Mouse (Mus musculus): ENCODE measurements around the gene Fam210b. TPM values are rescaled to one million over a fixed set of nuclear protein-coding genes. Genes with fewer than 3 reads are reported as not detected.
"Not testable (repeated sequence)": the region's sequence is repeated elsewhere in the genome, so short reads cannot be mapped to it uniquely, and the experiment has no call there.

The Fam210b gene
- 10 to 100 TPM; 13.9 to 15.8 TPM for total RNA-seq (2021)
- long read RNA-seq, experiment 1, transcript Fam210b-201 (3 exons, 3,617 nt) = major isoform, 12 of 13 reads
- long read RNA-seq, experiment 1, partial matches to known transcripts = 0 of 13 reads
- long read RNA-seq, experiment 1, other reads (novel, unspliced or antisense) = 1 of 13 reads
- long read RNA-seq, experiment 2, transcript Fam210b-201 (3 exons, 3,617 nt) = major isoform, 11 of 19 reads
- long read RNA-seq, experiment 2, partial matches to known transcripts = 0 of 19 reads
- long read RNA-seq, experiment 2, other reads (novel, unspliced or antisense) = 8 of 19 reads

- intact Hi-C loops (cut with DNase I) = no loop called here
- peak; percentile 92 to 93 for DNase-seq (ENCODE audit: low spot score in 2 of 2)
These were observed at the start of gene Fam210b for GRCm38 (mm10) chr2:172345258-172345738. Fam210b (plus strand) TSS chr2:172345565.

GRCm38 (mm10) chr2:172298083-172298482, 47.3 kb upstream of the Fam210b start:
- intact Hi-C loops (cut with DNase I) = no loop called here
- DNase-seq (ENCODE audit: low spot score in 2 of 2) = no peak

- no peak for DNase-seq (ENCODE audit: low spot score in 2 of 2)
- intact Hi-C loops (cut with DNase I) = no loop called here
These were observed 46.8 kb upstream of the Fam210b start for GRCm38 (mm10) chr2:172298542-172298941.

- peak in 1 of 2 experiments; percentile 19 for DNase-seq (ENCODE audit: low spot score in 2 of 2)
- intact Hi-C loops (cut with DNase I) = no loop called here
These were observed 46.0 kb upstream of the Fam210b start for GRCm38 (mm10) chr2:172299126-172299921.

GRCm38 (mm10) chr2:172302396-172302795, 43.0 kb upstream of the Fam210b start:
- intact Hi-C loops (cut with DNase I) = no loop called here
- no peak for DNase-seq (ENCODE audit: low spot score in 2 of 2)

- intact Hi-C loops (cut with DNase I) = no loop called here
- DNase-seq (ENCODE audit: low spot score in 2 of 2) = no peak
These were observed 41.2 kb upstream of the Fam210b start for GRCm38 (mm10) chr2:172304118-172304708.

- intact Hi-C loops (cut with DNase I); DNase-seq (ENCODE audit: low spot score in 2 of 2): not testable (repeated sequence)
These were observed 39.8 kb upstream of the Fam210b start for GRCm38 (mm10) chr2:172305546-172305945.

- DNase-seq (ENCODE audit: low spot score in 2 of 2) = no peak
- intact Hi-C loops (cut with DNase I) = no loop called here
These were observed 38.8 kb upstream of the Fam210b start for GRCm38 (mm10) chr2:172306544-172306943.

- no peak for DNase-seq (ENCODE audit: low spot score in 2 of 2)
- intact Hi-C loops (cut with DNase I) = no loop called here
These were observed 33.6 kb upstream of the Fam210b start for GRCm38 (mm10) chr2:172311731-172312130.

GRCm38 (mm10) chr2:172320878-172321277, 24.5 kb upstream of the Fam210b start:
- intact Hi-C loops (cut with DNase I) = no loop called here
- DNase-seq (ENCODE audit: low spot score in 2 of 2) = peak in 1 of 2 experiments; percentile 24

GRCm38 (mm10) chr2:172328248-172328647, 17.1 kb upstream of the Fam210b start:
- intact Hi-C loops (cut with DNase I) = no loop called here
- DNase-seq (ENCODE audit: low spot score in 2 of 2) = no peak

- peak; percentile 85 to 90 for DNase-seq (ENCODE audit: low spot score in 2 of 2)
- intact Hi-C loops (cut with DNase I) = loop anchor here (1.0 kb wide), 2 partner anchors 81 to 102 kb away; partner anchors contain the start of gene Mc3r
These were observed 16.2 kb upstream of the Fam210b start for GRCm38 (mm10) chr2:172329179-172329578.

GRCm38 (mm10) chr2:172338206-172338942, 7.0 kb upstream of the Fam210b start:
- intact Hi-C loops (cut with DNase I) = loop anchor here (10.0 kb wide), 1 partner anchor 1454 kb away; no protein-coding TSS in a partner anchor

GRCm38 (mm10) chr2:172340936-172341335, 4.4 kb upstream of the Fam210b start:
- intact Hi-C loops (cut with DNase I) = no loop called here
- DNase-seq (ENCODE audit: low spot score in 2 of 2) = no peak

More at GRCm38 (mm10) chr2:172338206-172338942, 7.0 kb upstream of the Fam210b start:
- DNase-seq (ENCODE audit: low spot score in 2 of 2) = no peak

- intact Hi-C loops (cut with DNase I) = no loop called here
These were observed 3.8 kb upstream of the Fam210b start for GRCm38 (mm10) chr2:172341606-172342005.

GRCm38 (mm10) chr2:172343751-172344150, 1.6 kb upstream of the Fam210b start:
- intact Hi-C loops (cut with DNase I) = no loop called here
- DNase-seq (ENCODE audit: low spot score in 2 of 2) = no peak

More at GRCm38 (mm10) chr2:172341606-172342005, 3.8 kb upstream of the Fam210b start:
- DNase-seq (ENCODE audit: low spot score in 2 of 2) = no peak

GRCm38 (mm10) chr2:172344669-172345068, 696 bp upstream of the Fam210b start:
- intact Hi-C loops (cut with DNase I) = no loop called here
- no peak for DNase-seq (ENCODE audit: low spot score in 2 of 2)

- intact Hi-C loops (cut with DNase I) = no loop called here
- DNase-seq (ENCODE audit: low spot score in 2 of 2) = no peak
These were observed 917 bp downstream of the Fam210b start for GRCm38 (mm10) chr2:172346034-172346929.
